Mouse (Mus musculus): ENCODE data around the gene Kif1c.

- TF ChIP-seq CTCF (IDR thresholded peaks at IDR 0.05; ENCODE audit: insufficient read depth, low read depth, low read length): no peak
- TF ChIP-seq POLR2A (IDR thresholded peaks at IDR 0.05; ENCODE audit: insufficient read depth, low read depth, low read length): no peak
These were observed 1.0 kb downstream of the Kif1c start for GRCm38 (mm10) chr11:70701221-70701955.
